Mouse (Mus musculus) C2C12 (cell line): ENCODE results near the gene Zp1.

Experiments
- CEBPB ChIP-seq: IDR thresholded peaks from one replicate; pipeline ENCODE4 v1.6.1; 2011; ENCODE audit warnings: low read depth, mild to moderate bottlenecking, control low read depth, moderate library complexity
- CTCF ChIP-seq: IDR thresholded peaks from one replicate; pipeline ENCODE4 v1.5.1; 2011; ENCODE audit not compliant: control insufficient read depth, insufficient read depth, insufficient read length
- FOSL1 ChIP-seq: IDR thresholded peaks from one replicate; pipeline ENCODE4 v1.8.0; 2011; ENCODE audit warnings: mild to moderate bottlenecking, low read length; ENCODE audit not compliant: poor library complexity, insufficient read depth, severe bottlenecking
- MAX ChIP-seq: IDR thresholded peaks from one replicate; pipeline ENCODE4 v1.6.1; 2011; ENCODE audit warnings: mild to moderate bottlenecking, control low read depth
- MYOG ChIP-seq: IDR thresholded peaks from one replicate; pipeline ENCODE4 v1.6.1; 2011; ENCODE audit not compliant: control insufficient read depth, insufficient read length; ENCODE audit errors: extremely low read depth

GRCm38 (mm10) chr19:10904512-10904911 lies 15.9 kb downstream of the Zp1 start:
- no peak for TF ChIP-seq MYOG
- no peak for TF ChIP-seq CTCF
- no peak for TF ChIP-seq FOSL1
- no peak for TF ChIP-seq MAX
- no peak for TF ChIP-seq CEBPB
